Mouse (Mus musculus): ENCODE measurements around the gene Dock9.

DNA sequence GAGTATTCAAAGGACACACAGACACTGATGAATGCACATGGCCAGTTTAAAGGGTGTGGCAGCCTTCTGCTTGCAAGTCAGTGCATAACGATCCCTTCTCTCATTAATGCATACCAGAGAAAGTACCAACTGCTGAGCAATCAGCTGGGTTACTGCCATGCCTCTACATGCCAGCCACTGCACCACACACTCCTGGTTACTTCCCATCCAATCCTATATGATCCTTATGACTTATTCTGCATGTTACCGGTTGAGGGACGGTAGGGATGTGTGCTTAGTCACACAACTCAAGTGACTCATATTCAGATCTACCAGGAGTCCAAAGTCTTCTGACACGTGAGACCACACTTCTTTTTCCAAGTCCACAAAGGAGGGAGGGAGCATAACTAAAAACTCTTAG is 186.5 kb downstream of the Dock9 start:
- TF ChIP-seq CTCF (conservative IDR thresholded peaks at IDR 0.05 in 1 of 2, IDR thresholded peaks at IDR 0.05 in 1 of 2; ENCODE audit: low read depth in 2 of 2, low read length in 2 of 2) (no peak), POLR2A (IDR thresholded peaks at IDR 0.05; ENCODE audit: low read depth, low read length) (no peak), EP300 (IDR thresholded peaks at IDR 0.05; ENCODE audit: low read length) (no peak), BHLHE40 (IDR thresholded peaks at IDR 0.05; ENCODE audit: low read depth, low read length) (no peak), ZKSCAN1 (IDR thresholded peaks at IDR 0.05; ENCODE audit: borderline replicate concordance, low read depth, low read length) (no peak), USF1 (IDR thresholded peaks at IDR 0.05; ENCODE audit: low read depth, low read length) (no peak), POLR2AphosphoS2 (IDR thresholded peaks at IDR 0.05; ENCODE audit: low read depth, low read length) (no peak), MAX (IDR thresholded peaks at IDR 0.05; ENCODE audit: low read length) (no peak), UBTF (IDR thresholded peaks at IDR 0.05; ENCODE audit: low read depth, low read length) (no peak), PAX5 (IDR thresholded peaks at IDR 0.05; ENCODE audit: low read length) (no peak), KAT2A (IDR thresholded peaks at IDR 0.05; ENCODE audit: insufficient replicate concordance, low read length) (no peak)

Measured in CH12.LX (cell line).